Mouse (Mus musculus): ENCODE measurements around the gene Eps8l1. TPM values are rescaled to one million over a fixed set of nuclear protein-coding genes. Genes with fewer than 3 reads are reported as not detected.

Eps8l1 gene
- polyA plus RNA-seq, 1 experiment from 2014 or later, result 15.4 TPM

Small RNA genes within 50 kb of the gene (microRNA-seq; reads per million reads assigned to microRNA genes)
- not detected for gene Gm24605

Other genes with a start within 250 kb of the Eps8l1 start
- 0.20 TPM in 1 of 2 replicates, not detected in the other for gene Lilra5, start 222.9 kb upstream of the Eps8l1 start, polyA plus RNA-seq (2015; fragmentation: Nextera tagmentation; extraction: Ambion mirVana)
- gene Ncr1, start 123.0 kb upstream of the Eps8l1 start, polyA plus RNA-seq (2015; fragmentation: Nextera tagmentation; extraction: Ambion mirVana), result not detected in 2 replicates
- gene Gp6, start 62.9 kb upstream of the Eps8l1 start, polyA plus RNA-seq (2015; fragmentation: Nextera tagmentation; extraction: Ambion mirVana), result 0.10 TPM in 1 of 2 replicates, not detected in the other
- 42.6 and 43.4 TPM in 2 replicates for gene Rdh13, start 15.0 kb upstream of the Eps8l1 start, polyA plus RNA-seq (2015; fragmentation: Nextera tagmentation; extraction: Ambion mirVana)
- 49.3 and 49.9 TPM in 2 replicates for gene Ppp1r12c, start 41.0 kb downstream of the Eps8l1 start, polyA plus RNA-seq (2015; fragmentation: Nextera tagmentation; extraction: Ambion mirVana)
- 4.0 and 4.6 TPM in 2 replicates for gene Tnnt1, start 55.7 kb downstream of the Eps8l1 start, polyA plus RNA-seq (2015; fragmentation: Nextera tagmentation; extraction: Ambion mirVana)
- gene Tnni3, start 63.6 kb downstream of the Eps8l1 start, polyA plus RNA-seq (2015; fragmentation: Nextera tagmentation; extraction: Ambion mirVana), result 2.1 TPM in 2 replicates
- gene Dnaaf3, start 71.8 kb downstream of the Eps8l1 start, polyA plus RNA-seq (2015; fragmentation: Nextera tagmentation; extraction: Ambion mirVana), result 2.8 and 3.6 TPM in 2 replicates
- gene Syt5, start 86.9 kb downstream of the Eps8l1 start, polyA plus RNA-seq (2015; fragmentation: Nextera tagmentation; extraction: Ambion mirVana), result 99.6 and 117 TPM in 2 replicates
- gene Ptprh, start 143.4 kb downstream of the Eps8l1 start, polyA plus RNA-seq (2015; fragmentation: Nextera tagmentation; extraction: Ambion mirVana), result 1.2 and 1.3 TPM in 2 replicates
- gene Tmem86b, start 170.7 kb downstream of the Eps8l1 start, polyA plus RNA-seq (2015; fragmentation: Nextera tagmentation; extraction: Ambion mirVana), result 2.3 and 2.5 TPM in 2 replicates
- gene Ppp6r1, start 198.3 kb downstream of the Eps8l1 start, polyA plus RNA-seq (2015; fragmentation: Nextera tagmentation; extraction: Ambion mirVana), result 10.0 and 10.2 TPM in 2 replicates
- gene Hspbp1, start 224.4 kb downstream of the Eps8l1 start, polyA plus RNA-seq (2015; fragmentation: Nextera tagmentation; extraction: Ambion mirVana), result 168 and 171 TPM in 2 replicates
- gene Brsk1, start 229.9 kb downstream of the Eps8l1 start, polyA plus RNA-seq (2015; fragmentation: Nextera tagmentation; extraction: Ambion mirVana), result 7.1 and 8.7 TPM in 2 replicates

Measured in hindbrain, embryonic 15.5 days (tissue).